Comparison of ENCODE assay signal across 8 mouse cellular contexts in the genomic region with DNA sequence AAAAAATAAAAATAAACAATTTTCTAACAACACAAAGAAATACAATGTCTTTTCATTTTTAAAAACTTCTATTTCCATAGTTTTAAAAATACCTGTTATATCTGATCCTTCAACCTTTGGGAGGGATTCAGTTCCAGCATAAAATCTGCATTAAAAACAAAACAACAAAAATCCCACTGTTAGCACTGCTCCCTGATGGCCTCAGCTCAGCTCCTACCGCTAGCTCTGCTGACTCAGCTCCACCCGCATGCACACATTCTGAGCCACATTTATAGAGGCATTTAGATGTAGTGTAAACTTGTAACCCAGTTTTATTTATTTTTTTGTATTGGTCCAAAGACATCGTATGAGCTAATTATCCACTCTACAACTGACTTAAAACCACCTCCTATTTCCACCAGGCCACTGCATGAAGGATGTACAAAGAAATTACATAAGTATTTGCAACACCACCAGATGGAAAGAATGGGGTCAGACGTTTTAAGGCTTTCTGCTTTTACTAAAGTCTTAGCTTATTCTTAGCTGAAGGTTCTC. TPM values are rescaled to one million over a fixed set of nuclear protein-coding genes. Genes with fewer than 3 reads are reported as not detected.
DNase-seq lines count a peak whose midpoint lies in the region; ATAC-seq and TF ChIP-seq lines count a peak whose summit lies in the region.

No protein-coding gene starts in this region.

- DNase-seq in lung, postnatal 4 days = no peak
- DNase-seq in embryo, embryonic 9.5 days (ENCODE audit: extremely low spot score) = peak; percentile 6
- DNase-seq in limb, embryonic 10.5 days (ENCODE audit: low spot score) = no peak
- DNase-seq in gastrocnemius, postnatal 10 days = no peak
- no peak for DNase-seq in layer of hippocampus, adult 8-10 months (ENCODE audit: low spot score in 2 of 2)
- DNase-seq in gastrocnemius, postnatal 36 days = no peak

- TF ChIP-seq CTCF in small intestine, adult 2 months (IDR thresholded peaks at IDR 0.05; ENCODE audit: extremely low read depth, insufficient read length, insufficient replicate concordance, low read depth, low read length) = no peak

- H3K9ac ChIP-seq in lung, embryonic 15.5 days = peak overlapping the region; percentile 78

- peaks cover 17% of the 10 kb centered on the region for H3K4me1 ChIP-seq in lung, embryonic 15.5 days
- H3K4me1 ChIP-seq in limb, embryonic 10.5 days = peaks cover 13% of the 10 kb centered on the region; the same call in 1 of the 2 replicates
- no peaks in the 10 kb centered on the region for H3K4me1 ChIP-seq in small intestine, adult 2 months (ENCODE audit: control insufficient read depth, insufficient read depth, insufficient read length, low read length)

- H3K36me3 ChIP-seq in lung, embryonic 15.5 days = peaks cover 26% of the 10 kb centered on the region
- H3K36me3 ChIP-seq in limb, embryonic 10.5 days = peaks cover 55% of the 10 kb centered on the region
- H3K36me3 ChIP-seq in small intestine, adult 2 months (ENCODE audit: control insufficient read depth, insufficient read depth, low read length) = peaks cover 12% of the 10 kb centered on the region

- no peak for TF ChIP-seq POLR2A in small intestine, adult 2 months (IDR thresholded peaks at IDR 0.05; ENCODE audit: low read depth, low read length)

- 3% methylated on average over 4 of the region's 4 CpGs for WGBS in lung, embryonic 15.5 days
- 7% methylated on average over 4 of the region's 4 CpGs for WGBS in limb, embryonic 10.5 days
- 2% methylated on average over 4 of the region's 4 CpGs for WGBS in small intestine, adult 2 months

- no peak overlapping the region for H3K27ac ChIP-seq in lung, embryonic 15.5 days
- H3K27ac ChIP-seq in limb, embryonic 10.5 days = peak overlapping the region; percentile 97
- no peak overlapping the region for H3K27ac ChIP-seq in small intestine, adult 2 months (ENCODE audit: insufficient read depth, low read depth, low read length)

- ATAC-seq in lung, embryonic 15.5 days (ENCODE audit: borderline replicate concordance, extremely low read depth, low FRiP score, low TSS enrichment) = no peak

- H3K27me3 ChIP-seq in lung, embryonic 15.5 days = no peaks in the 10 kb centered on the region
- H3K27me3 ChIP-seq in limb, embryonic 10.5 days (ENCODE audit: low read depth, poor library complexity, severe bottlenecking) = no peaks in the 10 kb centered on the region
- no peaks in the 10 kb centered on the region for H3K27me3 ChIP-seq in small intestine, adult 2 months (ENCODE audit: control insufficient read depth, insufficient read depth, low read length)

- no peaks in the 10 kb centered on the region for H3K9me3 ChIP-seq in lung, embryonic 15.5 days
- no peaks in the 10 kb centered on the region for H3K9me3 ChIP-seq in limb, embryonic 10.5 days (replicated peaks)

- intact Hi-C loops in gastrocnemius, postnatal 36 days (cut with DNase I) = no loop called here

- H3K4me2 ChIP-seq in lung, embryonic 15.5 days = peak overlapping the region; percentile 56

- H3K4me3 ChIP-seq in lung, embryonic 15.5 days = peak overlapping the region; percentile 89
- H3K4me3 ChIP-seq in limb, embryonic 10.5 days = peak overlapping the region; percentile 85
- peak overlapping the region; percentile 43; the same call in 1 of the 2 replicates for H3K4me3 ChIP-seq in small intestine, adult 2 months (ENCODE audit: low read depth, low read length)

RNA-seq across cellular contexts. Expression of a gene that starts 0.8 kb away (rescaled TPM):
- polyA plus RNA-seq in lung, embryonic 15.5 days (2015; fragmentation: Nextera tagmentation; extraction: Ambion mirVana) = 92.4 and 95.0 TPM in 2 replicates
- 157 and 158 TPM in 2 replicates for polyA plus RNA-seq in limb, embryonic 10.5 days (2016; fragmentation: Nextera tagmentation; extraction: Ambion mirVana)
- 2.2 and 4.3 TPM in 2 replicates for polyA plus RNA-seq in small intestine, adult 2 months (2012; rRNA removed)
- total RNA-seq in gastrocnemius, postnatal 10 days (2021) = 10 to 100 TPM; 71.1 to 76.2 TPM
- 10 to 100 TPM; 68.3 to 81.5 (median 73.6) TPM for total RNA-seq in layer of hippocampus, adult 8-10 months (2022)
- total RNA-seq in gastrocnemius, postnatal 36 days (2021) = 10 to 100 TPM; 67.9 to 70.0 TPM

RNA-seq across cellular contexts. Expression of a gene that starts 1.1 kb away (rescaled TPM):
- 29.0 and 35.1 TPM in 2 replicates for polyA plus RNA-seq in lung, embryonic 15.5 days (2015; fragmentation: Nextera tagmentation; extraction: Ambion mirVana)
- 42.0 and 48.5 TPM in 2 replicates for polyA plus RNA-seq in limb, embryonic 10.5 days (2016; fragmentation: Nextera tagmentation; extraction: Ambion mirVana)
- 2.3 and 5.9 TPM in 2 replicates for polyA plus RNA-seq in small intestine, adult 2 months (2012; rRNA removed)
- 10 to 100 TPM; 32.8 to 35.7 TPM for total RNA-seq in gastrocnemius, postnatal 10 days (2021)
- 10 to 100 TPM; 31.5 to 41.4 (median 35.3) TPM for total RNA-seq in layer of hippocampus, adult 8-10 months (2022)
- total RNA-seq in gastrocnemius, postnatal 36 days (2021) = 10 to 100 TPM; 32.3 to 40.5 TPM
